Mouse (Mus musculus): Measurements from ENCODE around the gene Apol7c.
"Not testable (repeated sequence)": the region's sequence is repeated elsewhere in the genome, so short reads cannot be mapped to it uniquely, and the experiment has no call there.

Gene Apol7c

DNA sequence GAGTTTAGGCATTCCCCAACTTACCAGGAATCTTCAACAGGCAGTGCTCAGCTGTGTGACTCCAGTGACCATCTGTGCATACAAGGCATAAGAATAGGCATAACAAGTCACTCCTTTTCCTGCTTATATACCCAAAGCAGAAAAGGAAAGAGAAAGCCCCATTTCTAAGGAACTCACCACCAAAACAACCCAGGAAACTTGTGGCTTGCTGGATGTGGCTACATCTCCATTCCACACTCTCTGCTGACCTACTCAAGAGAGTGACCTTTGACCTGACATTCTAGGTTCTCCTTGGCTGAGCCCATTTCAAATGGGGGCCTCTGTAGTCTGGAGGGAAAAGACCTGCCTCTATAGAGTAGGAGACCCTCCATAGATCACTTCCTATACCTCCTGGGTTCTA, at the start of gene Apol7c:
Apol7c (minus strand) TSS at position 101 of the 400 bp plus-strand sequence.
- no peak for DNase-seq (ENCODE audit: low spot score)

DNA sequence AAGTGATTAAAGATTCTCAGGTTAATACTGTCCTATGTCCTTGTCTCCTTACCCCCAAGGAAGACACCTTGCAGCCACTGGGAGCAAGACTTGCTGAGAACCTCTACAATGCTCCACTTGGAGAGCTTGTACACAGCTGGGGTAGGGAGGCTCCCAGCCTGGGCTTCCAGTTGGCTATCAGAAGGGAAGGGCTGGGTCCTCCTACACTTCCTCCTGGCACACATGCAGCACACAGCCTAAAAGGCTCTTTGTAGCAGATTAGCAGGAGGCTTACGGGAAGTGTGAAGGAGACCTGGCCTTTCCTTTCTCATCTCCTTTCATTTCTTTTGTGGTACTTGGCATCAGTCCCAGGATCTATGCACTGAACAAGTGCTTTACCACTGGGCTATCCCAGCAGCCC, 48.6 kb upstream of the Apol7c start:
- no peak for DNase-seq (ENCODE audit: low spot score)

DNA sequence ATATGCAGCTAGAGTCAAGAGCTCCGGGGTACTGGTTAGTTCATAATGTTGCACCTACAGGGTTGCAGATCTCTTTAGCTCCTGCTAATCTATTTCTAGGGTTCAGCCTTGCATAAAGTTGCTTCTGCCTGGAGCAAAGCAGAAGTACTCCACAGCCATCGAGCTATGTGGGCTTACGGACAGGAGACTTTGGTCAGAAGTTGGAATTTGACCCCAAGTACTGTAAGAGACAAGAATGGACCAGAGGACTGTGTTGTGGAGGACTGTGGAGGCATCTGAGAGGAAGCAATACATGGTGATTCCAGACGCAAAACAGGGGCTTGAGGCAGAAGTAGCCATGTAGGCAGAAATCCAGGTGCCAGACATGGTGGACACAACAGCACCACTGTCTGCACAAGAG, 46.2 kb upstream of the Apol7c start:
- DNase-seq (ENCODE audit: low spot score) = no peak

DNA sequence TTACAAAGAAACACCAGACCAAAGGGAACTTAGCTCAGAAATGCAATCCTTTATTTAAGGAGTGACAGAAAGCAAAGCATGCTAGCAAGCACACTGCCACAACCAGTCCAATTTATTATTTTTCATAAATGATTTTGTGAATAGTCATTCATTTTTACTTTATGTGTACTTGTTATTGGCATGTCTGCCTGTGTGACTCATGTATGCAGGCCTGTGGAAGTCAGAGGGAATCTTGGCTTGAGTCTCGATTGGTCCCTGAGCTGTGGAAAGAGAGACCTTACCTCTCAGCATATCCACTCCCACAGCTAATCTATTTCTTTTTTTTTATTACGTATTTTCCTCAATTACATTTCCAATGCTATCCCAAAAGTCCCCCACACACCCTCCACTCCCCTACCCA, 45.7 kb upstream of the Apol7c start:
- DNase-seq (ENCODE audit: low spot score) = no peak

DNA sequence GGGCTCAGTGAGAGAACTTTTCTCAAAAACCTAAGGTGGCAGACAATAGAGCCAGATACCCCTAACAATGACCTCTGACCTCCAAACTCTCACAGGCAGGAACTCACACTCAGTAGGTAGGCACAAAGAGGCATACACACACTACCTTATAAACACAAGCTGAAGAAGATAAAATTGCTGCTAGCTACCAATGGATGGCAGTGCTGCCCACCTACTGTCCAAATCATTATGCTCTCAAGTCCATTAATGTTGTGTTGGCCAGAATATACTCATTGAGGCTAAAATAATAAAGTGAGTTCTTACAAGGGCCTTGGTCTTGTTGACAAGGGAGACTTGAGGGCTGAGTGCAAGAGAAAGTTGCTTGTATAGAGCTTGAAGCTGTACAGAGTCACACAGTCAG, 30.1 kb upstream of the Apol7c start:
- no peak for DNase-seq (ENCODE audit: low spot score)

DNA sequence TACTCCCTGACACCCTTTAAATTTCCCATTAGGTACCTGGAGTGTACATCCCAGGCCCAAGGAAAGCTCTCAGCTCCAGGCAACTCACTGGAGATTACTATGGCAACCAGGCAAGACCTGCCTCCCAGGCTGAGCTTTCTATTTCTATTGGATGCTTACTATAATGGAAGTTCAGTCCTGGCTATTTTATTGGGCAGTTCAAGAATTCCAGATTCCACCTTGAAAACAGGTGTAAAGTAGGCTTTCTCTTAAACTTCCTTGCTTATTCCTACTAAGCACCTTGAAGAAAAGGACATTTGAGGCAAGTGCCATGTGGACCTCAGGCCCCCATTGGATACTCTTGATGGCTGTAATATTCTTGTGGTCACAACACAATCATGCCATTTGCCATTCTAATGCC, 28.7 kb upstream of the Apol7c start, which contains the start of gene 1700025B11Rik:
1700025B11Rik (minus strand) TSS at position 101 of the 400 bp plus-strand sequence.
- no peak for DNase-seq (ENCODE audit: low spot score)

DNA sequence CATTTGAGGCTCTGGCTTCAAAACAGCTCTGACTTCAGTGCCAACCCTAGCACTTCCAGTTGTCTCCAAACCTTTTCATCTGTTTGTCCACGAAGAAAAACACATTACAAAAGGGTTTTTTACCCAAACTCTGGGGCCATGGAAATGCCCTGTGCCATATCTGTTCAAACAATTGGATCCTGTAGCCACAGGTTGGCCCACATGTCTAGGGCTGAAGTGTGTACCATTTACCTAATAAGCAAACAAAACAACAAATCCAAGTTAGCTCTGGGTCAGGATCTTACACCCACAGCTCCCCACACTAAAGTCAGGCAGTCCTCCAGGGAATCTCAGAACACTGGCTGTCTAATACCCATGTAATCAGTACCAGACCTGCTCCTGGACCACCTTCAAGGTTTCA, 6.1 kb upstream of the Apol7c start:
- DNase-seq (ENCODE audit: low spot score) = not testable (repeated sequence)

DNA sequence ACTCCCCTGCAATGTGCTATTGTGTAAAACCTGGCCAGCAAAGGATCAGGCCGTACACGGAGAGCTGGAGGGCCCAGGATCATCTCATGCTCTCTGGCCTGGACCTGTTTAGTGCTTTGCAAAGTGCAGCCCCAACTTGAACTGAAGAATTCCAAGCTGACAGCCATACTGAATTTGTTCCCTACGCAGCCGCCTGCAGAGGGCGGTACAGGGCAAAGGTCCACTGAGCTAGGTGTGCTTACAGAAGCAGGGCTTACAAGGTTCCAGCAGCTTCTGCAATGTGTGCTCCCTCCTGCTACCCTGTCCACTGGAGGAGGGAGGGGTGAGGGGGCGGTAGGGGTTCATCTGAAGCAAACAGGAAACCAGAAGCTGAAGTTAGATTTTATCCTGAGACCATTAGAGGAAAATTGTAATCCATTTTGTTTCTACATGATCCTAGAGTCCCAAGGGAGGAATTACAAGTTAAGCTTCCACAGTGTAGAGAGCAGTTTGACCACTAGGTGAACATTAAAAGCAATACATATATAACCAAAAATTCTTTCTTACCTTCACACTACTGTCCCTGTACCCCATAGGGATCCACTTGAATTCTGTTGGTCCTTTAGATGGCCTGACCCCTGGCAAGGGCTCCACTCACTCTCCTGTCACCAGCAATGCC, 9.8 kb downstream of the Apol7c start:
- not testable (repeated sequence) for DNase-seq (ENCODE audit: low spot score)

DNA sequence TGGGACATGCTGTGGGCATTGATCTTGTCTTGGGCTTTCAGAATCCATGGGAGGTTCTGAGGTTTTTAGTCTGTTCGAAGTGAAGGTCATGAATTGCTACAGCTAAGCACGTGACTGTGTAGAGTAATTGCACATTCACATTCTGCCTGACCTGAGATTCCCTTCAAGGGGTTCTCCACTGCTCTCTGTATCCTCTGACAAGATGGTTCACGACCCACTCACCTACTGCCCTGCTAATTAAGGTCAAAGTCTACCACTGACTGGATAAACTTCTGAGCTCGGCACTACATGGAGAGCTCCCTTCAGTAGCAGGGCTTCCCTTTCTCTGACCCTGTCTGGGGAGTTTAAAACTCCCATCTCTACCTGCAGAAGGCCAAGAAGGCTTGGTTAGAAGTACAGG, 12.5 kb downstream of the Apol7c start:
- DNase-seq (ENCODE audit: low spot score) = not testable (repeated sequence)

DNA sequence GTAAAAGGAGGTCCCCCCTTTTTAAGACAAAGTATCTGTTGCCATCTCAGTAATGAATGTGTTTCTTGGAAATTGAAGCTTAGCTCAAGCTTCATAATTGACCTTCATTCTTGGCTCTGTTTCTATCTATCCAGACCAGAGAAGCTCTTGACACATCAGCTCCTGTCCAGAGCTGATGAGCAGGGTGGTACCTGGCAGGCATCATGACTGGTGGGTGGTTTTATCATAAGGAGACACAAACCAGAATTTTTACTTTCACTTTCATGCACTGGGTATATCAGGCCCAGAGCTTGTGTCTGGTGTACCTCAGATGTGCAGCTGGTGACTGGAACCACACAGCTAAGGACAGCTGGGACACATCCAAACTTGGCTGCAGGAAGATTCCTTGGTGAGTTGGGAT, 25.1 kb downstream of the Apol7c start, which contains the start of gene Apol11a:
Apol11a (plus strand) TSS at position 306 of the 400 bp plus-strand sequence.
- DNase-seq (ENCODE audit: low spot score) = not testable (repeated sequence)

DNA sequence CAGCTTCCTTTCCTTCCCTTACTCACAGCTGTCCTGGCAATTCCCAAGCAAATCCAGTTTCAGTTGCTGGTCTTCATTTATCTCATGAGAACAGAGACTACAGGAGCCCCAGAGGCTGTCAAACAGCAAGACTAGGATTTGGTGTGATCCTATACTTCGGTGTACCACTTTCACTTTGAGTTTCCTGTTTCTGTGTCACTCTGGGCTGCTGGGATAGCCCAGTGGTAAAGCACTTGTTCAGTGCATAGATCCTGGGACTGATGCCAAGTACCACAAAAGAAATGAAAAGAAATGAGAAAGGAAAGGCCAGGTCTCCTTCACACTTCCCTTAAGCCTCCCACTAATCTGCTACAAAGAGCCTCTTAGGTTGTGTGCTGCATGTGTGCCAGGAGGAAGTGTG, 38.4 kb downstream of the Apol7c start:
- not testable (repeated sequence) for DNase-seq (ENCODE audit: low spot score)

DNA sequence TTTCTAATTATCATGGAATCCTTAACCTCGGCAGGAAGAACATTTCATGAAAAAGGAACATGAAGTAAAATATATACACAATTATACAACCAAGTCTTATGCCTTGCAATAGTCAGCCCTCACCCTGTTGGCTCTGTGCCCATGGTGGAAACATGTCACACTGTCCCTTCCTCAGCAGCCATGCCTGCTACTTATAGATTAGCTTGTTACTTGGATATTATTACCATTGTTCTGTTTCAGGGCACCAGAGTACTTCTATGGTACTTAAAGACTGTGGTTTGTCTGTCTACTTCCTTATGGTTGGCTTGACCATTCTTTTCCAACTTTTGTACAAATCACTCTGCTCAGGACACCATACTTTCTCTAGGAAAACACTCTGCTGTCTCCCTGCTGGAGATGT, 39.9 kb downstream of the Apol7c start:
- not testable (repeated sequence) for DNase-seq (ENCODE audit: low spot score)

DNA sequence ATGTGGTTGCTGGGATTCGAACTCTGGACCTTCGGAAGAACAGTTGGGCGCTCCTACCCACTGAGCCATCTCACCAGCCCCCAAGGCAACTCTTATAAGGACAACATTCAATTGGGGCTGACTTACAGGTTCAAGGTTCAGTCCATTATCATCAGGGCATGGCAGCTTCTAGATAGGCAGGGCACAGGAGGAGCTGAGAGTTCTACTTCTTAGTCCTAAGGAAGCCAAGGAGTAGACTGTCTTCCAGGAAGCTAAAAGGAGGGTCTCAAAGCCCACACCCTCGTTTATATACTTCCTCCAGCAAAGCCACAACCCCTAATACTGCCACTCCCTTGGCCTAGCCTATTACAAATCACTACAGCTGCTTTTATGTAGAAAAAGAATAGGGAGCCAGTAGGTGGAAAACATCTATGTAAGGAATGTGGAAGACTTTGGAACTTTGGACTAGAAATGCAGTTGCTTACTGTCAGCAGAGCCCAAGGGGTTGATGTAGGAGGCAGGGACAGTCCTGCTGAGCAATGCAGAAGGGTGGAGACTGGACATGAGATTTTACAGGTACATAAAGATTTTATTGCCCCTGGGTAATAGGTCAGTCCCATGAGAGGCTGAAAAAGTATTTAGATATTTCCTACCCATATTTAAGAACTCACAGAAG, 50.8 kb downstream of the Apol7c start:
- DNase-seq (ENCODE audit: low spot score) = no peak

DNA sequence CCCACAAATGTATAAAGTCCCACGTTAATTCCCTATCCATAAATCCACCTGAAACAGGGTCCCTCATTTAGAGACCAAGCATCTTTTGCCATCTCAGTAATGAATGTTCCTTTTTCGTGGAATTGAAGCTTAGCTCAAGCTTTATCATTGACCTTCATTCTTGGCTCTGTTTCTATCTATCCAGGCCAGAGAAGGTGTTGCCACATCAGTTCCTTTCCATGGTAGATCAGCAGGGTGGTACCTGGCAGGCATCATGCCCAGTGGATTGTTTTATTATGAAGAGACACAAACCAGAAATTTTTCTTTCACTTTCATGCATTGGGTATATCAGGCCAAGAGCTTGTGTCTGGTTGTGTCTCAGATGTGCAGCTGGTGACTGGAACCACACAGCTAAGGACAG, 56.4 kb downstream of the Apol7c start, which contains the start of gene Apol10a:
Apol10a (plus strand) TSS at position 355 of the 400 bp plus-strand sequence.
- not testable (repeated sequence) for DNase-seq (ENCODE audit: low spot score)
